Mouse (Mus musculus): ENCODE measurements around the gene Sh2d1b2. TPM values are rescaled to one million over a fixed set of nuclear protein-coding genes. Genes with fewer than 3 reads are reported as not detected.

Sh2d1b2 gene
- polyA plus RNA-seq, 1 experiment from 2014 or later = not detected

DNA sequence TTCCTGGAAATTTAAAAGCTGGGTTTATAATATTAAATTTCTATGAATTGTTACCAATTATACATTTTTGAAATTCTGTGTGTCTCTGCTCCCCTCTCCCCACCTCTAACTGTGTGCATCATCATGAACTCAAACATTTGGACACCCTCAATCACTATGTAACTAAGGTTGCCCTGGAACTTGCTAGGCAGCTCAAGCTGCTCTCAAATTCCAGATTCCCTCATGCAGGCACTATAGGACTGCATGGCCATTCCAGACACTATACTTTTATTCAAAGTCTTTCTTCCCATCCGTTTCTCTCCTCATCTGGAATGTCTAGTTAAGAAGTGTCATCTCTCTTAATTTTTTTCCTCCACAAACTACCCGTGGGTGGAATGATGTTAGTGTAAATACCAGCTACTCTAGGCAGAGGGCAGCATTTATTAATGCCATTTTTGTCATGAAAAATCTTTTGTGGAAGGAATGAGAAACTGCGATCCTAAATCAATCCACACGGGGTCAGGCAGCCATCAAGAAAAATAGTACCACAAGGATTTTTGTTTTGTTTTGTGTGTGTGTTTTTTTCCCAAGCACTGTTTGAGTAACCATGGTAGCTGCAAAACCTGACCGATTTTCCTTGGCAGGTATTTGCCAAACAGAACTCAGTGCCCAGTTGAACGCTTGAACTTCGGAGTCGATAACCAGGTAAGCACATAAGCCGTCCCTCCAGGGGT is 59.8 kb downstream of the Sh2d1b2 start:
- WGBS = 35% methylated on average over 9 of the region's 9 CpGs
- ATAC-seq = no peak
- Histone ChIP-seq H3K36me3 (no peaks in the 10 kb centered on the region), H3K4me3 (replicated peaks) (no peak overlapping the region), H3K27me3 (replicated peaks) (no peaks in the 10 kb centered on the region), H3K9me3 (no peaks in the 10 kb centered on the region), H3K27ac (no peak overlapping the region), H3K4me1 (replicated peaks) (no peaks in the 10 kb centered on the region), H3K9ac (no peak overlapping the region), H3K4me2 (replicated peaks) (no peak overlapping the region)

DNA sequence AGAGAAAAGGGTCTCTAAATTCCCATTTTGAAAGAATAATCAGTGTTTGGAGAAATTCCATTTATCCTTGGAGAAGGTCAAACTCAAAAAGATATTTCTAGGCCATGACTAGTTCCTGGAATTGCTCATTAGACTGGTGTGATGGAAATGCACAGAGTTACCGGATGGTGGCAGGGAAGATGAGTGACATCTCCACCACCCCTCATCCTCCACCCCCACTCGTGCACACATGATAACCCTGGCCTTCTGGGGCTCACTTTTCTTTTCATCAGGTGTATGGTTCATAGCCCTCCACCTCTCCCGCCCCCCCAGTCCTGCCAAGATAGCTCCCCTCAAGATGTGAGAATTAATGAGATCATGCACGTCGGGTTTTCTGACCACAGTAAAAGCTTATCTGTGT is 60.7 kb downstream of the Sh2d1b2 start:
- H3K36me3 ChIP-seq = no peaks in the 10 kb centered on the region
- H3K27me3 ChIP-seq (replicated peaks) = no peaks in the 10 kb centered on the region
- ATAC-seq = no peak
- 79% methylated on average over 5 of the region's 5 CpGs for WGBS
- no peak overlapping the region for H3K27ac ChIP-seq
- H3K9me3 ChIP-seq = no peaks in the 10 kb centered on the region
- H3K4me2 ChIP-seq (replicated peaks) = no peak overlapping the region
- no peak overlapping the region for H3K9ac ChIP-seq
- H3K4me3 ChIP-seq (replicated peaks) = no peak overlapping the region
- no peaks in the 10 kb centered on the region for H3K4me1 ChIP-seq (replicated peaks)

DNA sequence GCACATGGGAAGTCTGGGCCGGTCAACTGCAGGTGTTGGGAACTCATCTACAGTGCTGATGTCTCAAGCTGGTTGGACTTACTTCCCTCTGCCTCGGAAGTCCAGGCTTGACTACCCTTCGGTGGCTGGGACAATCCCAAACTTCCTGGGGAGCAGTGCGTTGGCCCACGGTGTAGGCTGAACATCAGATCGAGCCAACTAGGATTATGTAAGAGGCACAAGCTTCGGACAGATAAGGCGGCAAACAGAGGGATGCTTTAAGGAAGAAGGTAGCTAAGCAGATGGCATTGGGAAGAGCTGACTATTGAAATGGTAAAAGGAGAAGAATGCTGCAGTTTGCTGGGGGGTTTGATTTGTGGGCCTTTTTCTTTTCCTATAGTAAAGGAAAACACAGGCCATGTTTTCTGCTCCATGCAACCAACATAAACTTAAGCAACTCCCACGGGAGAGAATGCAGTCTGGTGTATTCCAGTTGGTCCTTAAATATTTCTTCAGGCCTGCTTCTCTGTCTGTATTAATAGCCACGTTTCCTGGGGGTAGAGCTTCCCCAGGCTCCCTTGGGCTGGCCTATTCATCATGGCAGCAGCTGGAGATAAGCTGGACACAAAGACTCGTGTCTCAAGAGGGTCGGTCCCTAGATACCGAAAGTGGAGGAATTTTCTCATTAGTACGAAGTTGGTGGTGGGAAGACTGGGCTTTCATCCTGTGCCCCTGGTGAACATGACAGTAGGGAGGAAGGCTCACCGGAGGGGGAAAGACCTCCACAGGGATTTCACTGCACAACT is 62.4 kb downstream of the Sh2d1b2 start:
- Histone ChIP-seq H3K27me3 (replicated peaks) (no peaks in the 10 kb centered on the region), H3K9me3 (no peaks in the 10 kb centered on the region), H3K9ac (no peak overlapping the region), H3K27ac (no peak overlapping the region), H3K36me3 (no peaks in the 10 kb centered on the region), H3K4me1 (replicated peaks) (no peaks in the 10 kb centered on the region), H3K4me2 (replicated peaks) (no peak overlapping the region), H3K4me3 (replicated peaks) (no peak overlapping the region)
- 72% methylated on average over 15 of the region's 15 CpGs for WGBS
- no peak for ATAC-seq

DNA sequence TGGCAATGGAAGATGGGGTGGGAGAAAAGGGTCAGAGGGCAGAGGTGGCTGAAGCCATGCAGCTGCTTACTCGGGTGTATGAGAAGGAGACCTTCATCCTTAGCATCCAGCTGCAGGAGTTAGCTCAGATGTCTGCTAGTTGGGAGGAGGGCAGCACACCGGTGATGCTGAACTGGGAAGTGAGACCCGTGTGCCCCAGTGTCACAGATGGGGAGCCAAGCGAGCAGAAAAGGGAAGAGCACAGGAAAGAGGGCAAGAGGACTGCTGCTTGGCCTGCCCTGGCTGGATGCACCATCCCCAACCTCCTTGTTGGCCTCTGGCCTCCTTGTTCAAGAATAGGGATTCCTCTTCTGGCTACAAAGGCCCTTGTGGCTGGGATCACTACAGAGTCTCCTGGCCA is 66.9 kb downstream of the Sh2d1b2 start:
- no peak overlapping the region for H3K4me2 ChIP-seq (replicated peaks)
- no peak for ATAC-seq
- H3K27ac ChIP-seq = no peak overlapping the region
- no peaks in the 10 kb centered on the region for H3K4me1 ChIP-seq (replicated peaks)
- no peaks in the 10 kb centered on the region for H3K36me3 ChIP-seq
- no peak overlapping the region for H3K9ac ChIP-seq
- WGBS = 70% methylated on average over 4 of the region's 4 CpGs
- H3K27me3 ChIP-seq (replicated peaks) = no peaks in the 10 kb centered on the region
- H3K9me3 ChIP-seq = no peaks in the 10 kb centered on the region
- no peak overlapping the region for H3K4me3 ChIP-seq (replicated peaks)

DNA sequence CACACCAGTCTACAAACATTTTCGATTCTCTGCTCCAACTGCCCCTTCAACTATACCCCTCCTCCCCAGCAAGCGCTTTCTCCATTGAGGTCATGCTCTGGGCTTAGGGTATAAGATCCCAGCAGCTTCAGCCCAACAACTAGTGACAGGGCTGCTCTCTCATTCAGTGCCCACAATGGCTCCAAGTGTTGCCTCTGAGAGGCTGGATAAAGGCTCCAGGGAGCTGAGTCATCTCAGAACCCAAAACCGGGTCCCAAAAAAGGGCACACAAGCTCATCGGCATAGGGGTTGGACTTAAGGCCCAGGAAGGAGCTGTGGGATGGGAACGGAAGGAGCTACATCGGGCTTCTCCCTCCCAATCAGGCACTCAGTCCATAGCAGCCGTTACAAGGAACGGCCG is 69.1 kb downstream of the Sh2d1b2 start:
- H3K4me1 ChIP-seq (replicated peaks) = no peaks in the 10 kb centered on the region
- H3K4me3 ChIP-seq (replicated peaks) = no peak overlapping the region
- H3K27me3 ChIP-seq (replicated peaks) = no peaks in the 10 kb centered on the region
- no peak overlapping the region for H3K9ac ChIP-seq
- no peak overlapping the region for H3K4me2 ChIP-seq (replicated peaks)
- H3K9me3 ChIP-seq = no peaks in the 10 kb centered on the region
- WGBS = 92% methylated on average over 9 of the region's 9 CpGs
- no peak for ATAC-seq
- no peak overlapping the region for H3K27ac ChIP-seq
- H3K36me3 ChIP-seq = no peaks in the 10 kb centered on the region

DNA sequence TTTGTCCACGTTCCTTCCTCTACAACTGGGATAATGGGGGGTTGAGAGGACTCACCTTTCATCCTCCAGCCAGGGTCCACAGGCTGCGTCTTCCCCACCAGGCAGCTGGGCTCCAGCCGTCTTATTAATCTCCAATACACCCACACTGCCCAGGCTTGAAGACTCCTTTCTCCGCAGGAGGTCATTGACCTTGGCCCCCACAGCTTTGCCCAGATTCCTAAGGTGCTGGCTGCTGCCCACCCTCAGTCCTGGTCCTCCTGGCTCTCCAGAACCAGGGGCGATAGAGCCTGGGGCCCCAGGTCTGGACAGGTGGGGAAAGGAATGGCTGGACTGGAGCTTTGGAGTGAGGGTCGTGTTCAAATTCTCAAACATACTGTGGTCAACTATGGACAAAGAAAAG is 69.9 kb downstream of the Sh2d1b2 start:
- Histone ChIP-seq H3K27me3 (replicated peaks) (no peaks in the 10 kb centered on the region), H3K4me3 (replicated peaks) (no peak overlapping the region)
- WGBS = 83% methylated on average over 6 of the region's 6 CpGs

DNA sequence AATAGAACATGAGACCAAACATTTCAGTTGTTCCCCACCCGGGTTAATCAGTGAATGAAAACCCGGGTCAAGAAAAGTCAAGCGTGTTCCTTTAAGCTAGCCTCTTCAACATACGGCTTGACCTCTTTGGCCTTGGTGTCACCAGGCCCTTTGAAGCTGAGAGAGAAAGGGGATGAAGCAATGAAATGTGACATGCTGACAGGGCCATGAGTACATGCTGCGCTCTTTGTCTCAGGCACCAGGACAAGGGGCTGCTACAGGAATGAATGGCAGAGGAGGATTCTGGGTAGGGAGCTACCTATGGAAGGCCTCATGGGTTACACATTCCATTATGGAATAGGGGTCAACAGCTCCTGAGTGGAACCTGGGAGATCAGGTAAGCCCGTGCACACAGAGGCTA is 70.6 kb downstream of the Sh2d1b2 start:
- ATAC-seq = no peak
- no peaks in the 10 kb centered on the region for H3K36me3 ChIP-seq
- WGBS = 89% methylated on average over 6 of the region's 6 CpGs
- H3K27ac ChIP-seq = no peak overlapping the region
- H3K27me3 ChIP-seq (replicated peaks) = no peaks in the 10 kb centered on the region
- H3K4me1 ChIP-seq (replicated peaks) = no peaks in the 10 kb centered on the region
- no peak overlapping the region for H3K4me2 ChIP-seq (replicated peaks)
- H3K9me3 ChIP-seq = no peaks in the 10 kb centered on the region
- no peak overlapping the region for H3K4me3 ChIP-seq (replicated peaks)
- no peak overlapping the region for H3K9ac ChIP-seq

More for the DNA sequence above, 69.9 kb downstream of the Sh2d1b2 start:
- no peak overlapping the region for H3K4me2 ChIP-seq (replicated peaks)
- H3K36me3 ChIP-seq = no peaks in the 10 kb centered on the region
- H3K27ac ChIP-seq = no peak overlapping the region
- H3K4me1 ChIP-seq (replicated peaks) = no peaks in the 10 kb centered on the region
- no peak for ATAC-seq
- no peak overlapping the region for H3K9ac ChIP-seq
- H3K9me3 ChIP-seq = no peaks in the 10 kb centered on the region

Other genes with a start within 250 kb of the Sh2d1b2 start
- gene Ddr2, start 122.0 kb upstream of the Sh2d1b2 start, polyA plus RNA-seq (2015; fragmentation: Nextera tagmentation; extraction: Ambion mirVana) = 36.2 and 38.6 TPM in 2 replicates
- 52.4 and 54.5 TPM in 2 replicates for gene Uap1, start 57.8 kb upstream of the Sh2d1b2 start, polyA plus RNA-seq (2015; fragmentation: Nextera tagmentation; extraction: Ambion mirVana)
- gene Uhmk1, start 17.4 kb upstream of the Sh2d1b2 start, polyA plus RNA-seq (2015; fragmentation: Nextera tagmentation; extraction: Ambion mirVana) = 7.9 TPM in 2 replicates
- gene Sh2d1b1, start 44.6 kb downstream of the Sh2d1b2 start, polyA plus RNA-seq (2015; fragmentation: Nextera tagmentation; extraction: Ambion mirVana) = 0.18 and 0.23 TPM in 2 replicates
- 2.6 and 3.3 TPM in 2 replicates for gene Gm7694, start 73.6 kb downstream of the Sh2d1b2 start, polyA plus RNA-seq (2015; fragmentation: Nextera tagmentation; extraction: Ambion mirVana)
- 0.44 and 1.2 TPM in 2 replicates for gene Spata46, start 76.1 kb downstream of the Sh2d1b2 start, polyA plus RNA-seq (2015; fragmentation: Nextera tagmentation; extraction: Ambion mirVana)

All from intestine, embryonic 15.5 days (tissue).